Mouse (Mus musculus): ENCODE data around the gene Krt33b.

Gene Krt33b

GRCm38 (mm10) chr11:99993620-99994383 is 35.9 kb downstream of the Krt33b start, which contains the start of gene Krtap17-1:
Gene Krtap17-1 (minus strand): TSS chr11:99993994.
- DNase-seq (ENCODE audit: low spot score in 2 of 2), result no peak

- no peak for DNase-seq (ENCODE audit: low spot score in 2 of 2)
Measured at GRCm38 (mm10) chr11:99990571-99990970, 39.1 kb downstream of the Krt33b start.

DNA sequence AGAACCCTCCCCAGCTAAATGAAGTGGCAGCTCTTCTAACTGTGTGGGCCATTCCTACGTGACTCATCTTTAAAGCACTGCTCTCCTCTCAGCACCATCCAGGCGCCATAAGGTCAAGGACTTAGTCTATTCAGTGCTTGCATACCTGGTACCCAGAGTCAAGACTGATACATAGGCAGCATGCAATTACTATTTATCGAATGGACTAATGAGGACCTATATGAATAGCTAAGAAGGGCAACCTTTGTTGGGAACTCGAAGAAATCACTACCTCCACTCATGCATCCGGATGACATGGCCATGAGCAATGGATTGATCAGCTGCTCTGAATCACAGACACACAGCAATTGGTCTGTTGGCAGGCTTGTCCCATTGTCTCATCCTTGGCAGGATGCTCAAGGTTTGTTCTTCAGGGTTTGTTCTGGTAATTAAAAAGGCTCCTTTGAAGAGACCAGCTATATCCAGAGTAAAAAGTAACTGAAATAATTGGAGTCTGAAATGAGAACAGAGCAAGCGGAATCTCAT is 39.7 kb downstream of the Krt33b start:
- no peak for DNase-seq (ENCODE audit: low spot score in 2 of 2)

DNA sequence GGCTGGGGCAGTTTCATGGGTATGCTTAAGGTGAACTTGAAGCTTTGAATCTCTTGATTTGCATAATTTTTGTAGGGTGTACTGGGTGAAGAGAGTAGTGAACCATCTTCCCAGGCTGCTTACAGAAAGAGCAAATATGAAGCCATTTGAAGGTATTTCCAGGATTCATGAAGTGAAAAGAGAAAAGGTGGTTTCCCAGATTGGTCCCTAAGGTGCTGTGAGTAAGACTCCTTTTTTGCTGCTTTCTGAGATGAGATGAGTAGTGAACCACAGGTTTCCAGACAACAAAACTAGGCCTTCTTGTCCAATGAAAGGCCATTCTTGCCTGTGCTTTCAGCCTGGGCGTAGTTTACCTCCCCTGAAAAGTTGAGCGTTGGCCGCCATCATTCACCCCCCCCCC is 41.1 kb downstream of the Krt33b start:
- no peak for DNase-seq (ENCODE audit: low spot score in 2 of 2)

DNA sequence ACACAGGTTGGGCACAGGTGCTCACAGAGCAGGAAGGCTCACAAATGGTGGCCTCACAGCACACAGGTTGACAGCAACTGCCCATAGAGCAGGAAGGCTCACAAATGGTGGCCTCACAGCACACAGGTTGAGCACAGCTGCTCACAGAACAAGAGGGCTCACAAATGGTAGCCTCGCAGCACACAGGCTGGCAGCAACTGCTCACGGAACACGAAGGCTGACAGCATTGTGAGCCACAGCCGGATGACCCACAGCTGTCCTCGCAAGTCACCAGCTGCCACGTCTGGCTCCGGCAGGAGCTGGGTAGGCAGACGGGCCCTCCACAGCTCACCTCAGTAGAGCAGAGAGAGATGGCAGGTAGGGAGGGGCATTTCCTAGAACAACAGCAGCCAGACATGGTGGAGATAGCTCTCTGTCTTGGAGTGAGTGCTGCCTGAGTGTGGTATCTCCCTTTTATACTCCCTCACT is 43.5 kb downstream of the Krt33b start, which contains the start of gene Krtap16-1:
Gene Krtap16-1, minus strand, starts transcription at position 418 of the 468 bp plus-strand sequence.
- no peak for DNase-seq (ENCODE audit: low spot score in 2 of 2)

GRCm38 (mm10) chr11:99985291-99986092 is 44.2 kb downstream of the Krt33b start:
- DNase-seq (ENCODE audit: low spot score in 2 of 2), result peak; percentile 43 to 67

- no peak for DNase-seq (ENCODE audit: low spot score in 2 of 2)
Measured at GRCm38 (mm10) chr11:99983442-99983841, 46.2 kb downstream of the Krt33b start.

- DNase-seq (ENCODE audit: low spot score in 2 of 2), result no peak
Measured at GRCm38 (mm10) chr11:99982731-99983130, 46.9 kb downstream of the Krt33b start.

GRCm38 (mm10) chr11:99978953-99979352 is 50.7 kb downstream of the Krt33b start, which contains the start of gene Krtap29-1:
Gene Krtap29-1 (minus strand): TSS chr11:99979053.
- no peak for DNase-seq (ENCODE audit: low spot score in 2 of 2)
